Mouse (Mus musculus): Measurements from ENCODE around the gene S1pr4.

Gene S1pr4

DNA sequence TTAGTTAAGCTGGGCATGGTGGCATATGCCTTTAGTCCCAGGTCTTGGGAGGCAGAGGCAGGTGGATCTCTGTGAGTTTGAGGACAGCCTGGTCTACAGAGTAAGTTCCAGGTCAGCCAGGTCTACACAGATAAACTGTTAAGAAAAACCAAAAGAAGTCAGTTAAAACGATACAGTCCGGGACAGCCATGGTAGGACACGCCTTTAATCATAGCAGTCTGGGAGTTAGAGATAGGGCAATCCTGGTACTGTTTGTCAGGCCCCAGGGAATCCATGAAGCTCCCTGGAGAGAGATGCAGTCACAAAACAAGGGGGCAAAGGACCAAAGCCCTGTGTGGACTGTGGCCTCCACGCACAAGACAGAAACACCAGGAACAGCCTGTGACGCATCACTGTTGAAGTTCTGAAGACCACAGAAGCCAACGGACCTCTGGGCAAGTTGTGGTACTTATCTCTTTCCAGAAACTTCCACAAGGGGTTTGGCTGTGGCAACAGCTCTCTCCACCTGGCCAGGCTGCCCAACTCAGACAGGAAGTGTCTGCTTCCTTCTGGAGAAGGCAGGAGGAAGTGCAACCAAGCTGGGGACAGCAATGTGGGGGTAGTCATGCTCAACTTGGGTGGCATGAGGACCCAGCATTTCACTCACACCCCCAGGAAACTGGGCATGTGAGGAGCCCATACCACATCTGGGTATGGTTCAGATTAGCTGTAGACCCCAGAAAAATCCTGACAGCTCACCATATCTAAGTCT, 19.5 kb upstream of the S1pr4 start:
- DNase-seq, result peak; percentile 47 to 51

DNA sequence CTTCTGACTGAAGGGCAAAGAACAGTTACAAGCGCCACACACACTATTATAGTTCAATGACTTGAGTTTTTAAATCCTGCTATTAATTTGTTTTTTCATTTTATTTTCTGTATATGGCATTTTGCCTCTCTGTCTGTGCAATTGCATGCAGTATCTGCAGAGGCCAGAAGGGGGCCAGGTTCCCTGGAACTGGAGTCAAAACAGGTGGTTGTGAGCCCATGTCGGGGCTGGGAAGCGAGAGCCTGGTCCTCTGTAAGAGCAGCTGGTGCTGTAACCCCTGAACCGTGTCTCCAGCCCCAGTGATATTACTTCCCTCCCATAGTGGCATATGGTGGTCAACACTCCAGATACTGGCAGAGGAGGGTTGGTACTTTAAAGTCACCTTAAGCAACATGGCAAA, 18.6 kb upstream of the S1pr4 start:
- DNase-seq, result peak; percentile 73 to 83

DNA sequence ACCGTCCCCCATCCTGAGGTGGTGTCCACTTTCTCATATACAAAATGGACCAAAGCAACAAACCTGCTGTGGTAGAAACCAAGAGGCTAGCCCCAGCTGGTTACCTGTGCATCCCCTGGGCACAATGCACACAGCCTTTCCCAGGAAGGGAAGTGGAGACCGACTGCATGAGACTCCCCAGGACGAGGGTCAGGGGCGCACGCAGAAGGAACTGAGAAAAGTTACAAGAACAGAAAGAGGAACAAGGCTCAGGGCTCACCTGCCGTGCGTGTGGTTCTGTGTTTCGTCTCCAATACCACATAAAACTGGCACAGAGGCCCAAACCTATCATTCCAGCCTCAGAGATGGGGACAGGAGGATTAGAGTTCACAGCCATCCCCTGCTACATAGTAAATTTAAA, 17.3 kb upstream of the S1pr4 start:
- DNase-seq, result no peak

DNA sequence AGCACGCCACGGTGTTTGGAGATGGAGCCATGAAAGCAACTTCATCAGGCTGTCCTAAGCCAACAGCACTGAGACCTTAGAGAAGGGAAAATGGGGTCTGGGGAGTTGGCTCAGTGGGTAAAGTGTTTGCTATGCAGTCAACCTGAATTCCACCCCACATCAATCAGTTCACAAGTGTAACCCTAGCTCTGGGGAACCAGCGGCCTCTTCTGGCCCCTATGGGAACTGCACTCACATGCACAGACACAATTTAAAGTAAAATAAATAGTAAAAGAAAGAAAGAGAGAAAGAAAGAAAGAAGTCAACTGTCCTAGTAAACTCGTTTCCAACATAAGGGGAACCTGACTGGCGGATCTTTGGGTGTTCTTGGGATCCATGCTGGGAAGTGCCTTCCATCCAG, 13.9 kb upstream of the S1pr4 start:
- DNase-seq, result no peak

DNA sequence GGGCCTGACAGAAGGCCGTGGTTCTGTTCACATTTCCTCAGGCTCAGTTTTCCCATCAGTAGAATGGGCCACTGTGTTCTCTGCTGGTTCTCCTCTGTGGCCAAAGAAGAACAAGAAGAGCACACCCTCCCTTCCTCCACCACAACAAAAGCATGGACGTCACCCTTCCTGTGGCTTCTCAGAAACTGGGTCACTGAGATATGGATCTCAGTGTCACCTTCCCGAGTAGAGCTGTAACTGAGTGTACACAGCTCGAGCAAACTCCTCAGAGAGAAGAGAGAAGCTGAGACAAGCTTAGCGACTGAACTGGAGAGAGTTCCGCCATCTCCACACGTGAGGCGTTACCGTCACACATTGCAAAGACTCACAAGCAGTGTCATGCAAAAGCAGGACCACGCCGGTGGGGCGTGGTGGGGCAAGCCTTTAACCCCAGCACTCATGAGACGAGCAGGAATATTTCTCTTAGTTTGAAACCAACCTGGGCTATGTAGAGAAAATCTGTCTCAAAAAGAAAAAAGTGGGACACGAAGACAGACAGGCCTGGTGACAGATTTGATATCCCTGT, 10.4 kb upstream of the S1pr4 start:
- DNase-seq, result no peak

DNA sequence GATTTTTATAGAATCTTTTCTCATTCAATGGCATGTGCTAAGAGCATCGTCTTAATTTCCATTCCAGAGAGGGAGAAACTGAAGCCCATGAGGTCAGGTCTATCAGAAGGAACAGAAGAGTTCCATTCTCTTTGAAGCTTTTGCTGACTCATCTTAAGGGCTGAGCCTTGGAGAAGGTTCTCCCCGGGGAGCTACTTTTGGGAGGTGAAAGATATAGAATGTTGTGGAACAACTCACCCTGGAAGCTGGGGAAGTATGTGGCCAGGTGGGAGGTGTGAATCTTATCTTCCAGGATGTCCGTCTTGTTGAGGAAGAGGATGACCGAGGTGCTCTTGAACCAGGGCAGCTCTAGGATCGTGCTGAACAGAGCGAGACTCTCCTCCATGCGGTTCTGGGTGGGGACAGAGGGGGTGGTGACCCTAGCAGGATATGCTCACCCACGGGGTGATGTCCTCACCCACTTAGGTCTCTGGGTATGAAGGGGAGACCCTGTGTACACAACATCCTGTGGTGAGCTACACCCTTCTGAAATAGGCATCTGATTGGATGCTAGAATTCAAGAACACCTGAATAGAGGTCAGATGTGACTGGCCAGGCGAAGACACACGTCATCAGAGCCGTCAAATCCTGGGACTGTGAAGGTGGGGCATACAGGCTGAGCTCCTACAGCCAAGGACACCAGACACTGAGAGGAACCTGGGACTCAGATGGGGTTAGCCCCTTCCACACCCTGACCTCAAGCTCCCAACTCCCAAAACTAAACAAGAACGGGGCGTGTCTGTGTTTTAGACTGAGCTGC, 8.0 kb upstream of the S1pr4 start:
- no peak for DNase-seq

DNA sequence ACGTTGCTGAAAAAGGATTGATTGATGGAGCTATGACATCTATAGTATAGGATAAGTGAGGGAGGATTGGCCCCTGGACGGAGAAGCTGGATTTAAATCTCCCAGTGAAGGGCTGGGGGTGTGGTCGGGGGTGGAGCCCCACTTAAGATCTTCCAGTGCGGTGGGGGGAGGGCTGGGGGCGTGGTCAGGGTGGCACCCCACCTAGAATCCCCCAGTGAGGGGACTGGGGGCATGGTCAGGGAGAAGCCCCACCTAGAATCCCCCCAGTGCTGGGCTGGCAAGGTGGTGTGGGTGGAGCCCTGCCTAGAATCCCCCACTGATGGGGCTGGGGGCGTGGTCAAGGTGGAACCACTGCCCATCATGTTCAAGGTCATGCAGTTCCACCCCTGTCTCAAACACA, 7.2 kb upstream of the S1pr4 start:
- no peak for DNase-seq

DNA sequence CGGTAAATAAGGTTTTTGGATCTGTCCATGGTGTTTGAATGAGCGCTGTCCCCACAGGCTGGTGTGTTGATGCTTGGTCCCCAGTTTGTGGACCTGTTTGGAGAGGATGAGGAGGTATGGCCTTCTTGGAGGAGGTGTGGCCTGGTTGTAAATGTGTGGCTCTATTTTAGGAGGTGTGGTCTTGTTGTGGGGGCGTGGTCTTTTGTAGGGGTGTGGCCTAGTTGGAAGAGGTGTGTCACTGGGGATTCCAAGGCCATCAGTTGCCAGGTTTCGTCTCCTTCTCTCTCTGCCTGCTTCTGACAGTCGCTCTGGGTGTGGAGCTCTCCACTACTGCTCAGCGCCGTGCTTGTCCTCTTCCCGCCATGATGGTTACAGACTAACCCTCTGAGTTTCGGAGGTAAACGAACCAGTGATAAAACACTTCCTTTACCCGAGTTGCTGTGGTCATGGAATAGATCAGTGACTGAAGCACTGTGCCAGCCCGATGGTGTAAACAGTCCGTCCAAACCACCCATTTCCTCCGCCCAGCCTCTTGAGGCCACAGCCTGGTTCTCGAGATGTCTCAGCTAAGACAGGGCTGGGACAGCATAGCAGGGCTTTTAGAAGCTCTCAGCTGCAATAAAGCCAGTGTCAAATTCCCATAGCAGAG, 5.2 kb upstream of the S1pr4 start:
- DNase-seq, result no peak

DNA sequence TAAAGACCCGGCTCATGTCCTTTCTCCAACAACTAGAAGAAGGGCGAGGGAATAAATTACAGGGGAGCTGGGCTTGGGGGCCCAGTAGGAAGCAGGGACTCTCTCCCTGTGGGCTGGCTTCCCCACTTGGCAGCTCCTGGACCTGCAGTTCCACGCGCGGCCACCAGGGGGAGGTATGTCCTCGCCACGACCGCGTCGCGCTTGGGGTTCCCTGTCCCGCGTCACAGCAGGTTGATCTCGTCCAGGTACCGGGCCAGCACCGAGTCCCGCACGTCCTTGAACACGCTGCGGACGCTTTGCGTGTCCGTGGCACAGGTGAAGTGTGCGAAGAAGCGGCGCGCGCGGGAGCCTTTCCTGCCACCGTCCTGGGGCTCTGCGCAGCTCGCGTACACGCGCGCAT, 2.7 kb upstream of the S1pr4 start:
- peak; percentile 85 to 93 for DNase-seq

DNA sequence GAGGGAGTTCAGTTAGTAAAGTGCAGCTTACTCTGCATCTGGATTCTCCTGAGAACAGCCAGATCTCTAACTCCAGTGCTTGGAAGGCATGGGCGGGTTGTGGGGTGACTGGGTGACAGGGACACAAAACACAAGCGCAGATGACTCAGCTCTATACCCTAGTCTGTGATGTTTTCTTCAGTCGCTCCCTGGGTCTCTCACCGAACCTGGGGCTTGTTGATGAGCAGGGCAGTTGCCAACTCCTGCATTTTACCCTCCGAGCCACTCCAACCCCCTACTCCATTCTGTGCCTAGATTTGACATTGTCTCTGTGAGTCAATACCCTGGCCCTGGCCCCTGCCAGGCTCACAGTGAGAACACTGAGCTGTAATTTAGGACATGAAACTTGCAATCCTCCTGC, 1.9 kb upstream of the S1pr4 start:
- DNase-seq, result no peak

DNA sequence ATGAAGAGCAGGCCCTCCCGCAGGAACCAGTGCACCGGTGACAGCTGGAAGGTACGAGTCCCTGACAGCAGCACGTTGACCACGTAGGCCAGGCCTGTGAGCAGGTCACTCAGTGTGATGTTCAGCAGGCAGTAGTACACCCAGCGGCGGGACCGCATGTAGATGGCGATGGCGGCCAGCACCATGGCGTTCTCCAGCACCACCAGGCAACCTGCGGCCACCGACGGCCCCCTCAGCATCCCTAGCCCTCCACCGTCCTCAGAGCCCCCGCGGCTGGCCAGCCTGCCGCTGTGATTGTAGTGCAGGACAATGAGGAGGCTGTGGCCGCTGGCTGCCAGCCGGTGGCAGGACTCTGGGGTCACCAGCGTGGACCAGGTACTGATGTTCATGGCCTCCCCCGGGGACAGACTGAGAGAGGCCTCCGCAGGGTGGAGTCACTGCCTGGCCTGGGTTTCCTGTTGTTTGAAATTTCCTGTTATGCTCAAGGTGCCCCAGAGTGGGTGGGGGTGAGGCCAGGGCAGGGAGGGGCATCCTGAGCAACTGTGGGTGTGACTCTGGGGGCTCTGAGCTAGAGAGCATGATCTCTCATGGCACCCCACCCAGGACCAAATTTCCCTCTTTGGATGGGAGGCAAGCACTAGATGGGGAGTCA, 556 bp downstream of the S1pr4 start:
- peak; percentile 75 to 83 for DNase-seq

DNA sequence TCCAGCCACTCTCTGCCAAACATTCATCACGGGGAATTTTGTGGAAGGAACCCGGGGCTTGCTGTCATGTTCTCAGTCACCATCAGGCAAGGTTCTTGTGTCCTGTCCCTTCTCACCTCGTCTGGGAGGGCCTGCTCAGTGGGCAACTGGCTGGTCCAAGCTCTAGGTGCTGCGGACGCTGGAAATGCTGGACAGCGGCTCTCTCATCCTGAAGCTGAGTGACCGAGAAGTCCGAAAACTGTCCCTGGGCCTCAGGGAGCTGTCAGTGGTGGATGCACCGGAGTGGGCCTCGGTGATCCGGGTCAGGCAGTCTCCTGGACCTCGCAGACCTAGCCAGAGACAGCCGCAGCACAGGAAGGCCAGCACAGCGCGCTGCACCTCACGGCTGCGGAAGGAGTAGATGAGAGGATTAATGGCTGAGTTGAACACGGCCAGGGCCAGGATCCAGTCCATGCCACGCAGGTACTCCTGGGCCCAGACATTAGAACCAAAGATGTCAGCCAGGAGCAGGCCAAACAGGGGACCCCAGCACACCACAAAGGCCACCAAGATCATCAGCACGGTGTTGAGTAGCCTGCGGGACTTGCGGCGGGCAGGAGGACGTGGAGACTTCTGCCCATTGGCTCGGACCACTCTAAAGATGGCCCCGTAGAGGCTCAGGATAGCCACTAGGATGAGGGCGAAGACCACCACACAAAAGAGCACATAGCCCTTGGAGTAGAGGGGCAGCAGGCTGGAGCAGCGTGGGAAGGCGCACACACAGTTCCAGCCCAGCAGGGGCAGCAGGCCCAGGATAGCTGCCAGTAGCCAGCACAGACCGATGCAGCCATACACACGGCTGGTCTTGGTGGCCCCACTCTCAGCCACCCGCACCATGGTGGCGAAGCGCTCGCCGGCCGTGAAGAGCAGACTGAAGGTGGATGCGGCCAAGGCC, 1.3 kb downstream of the S1pr4 start:
- peak in 1 of 2 experiments; percentile 42 for DNase-seq

DNA sequence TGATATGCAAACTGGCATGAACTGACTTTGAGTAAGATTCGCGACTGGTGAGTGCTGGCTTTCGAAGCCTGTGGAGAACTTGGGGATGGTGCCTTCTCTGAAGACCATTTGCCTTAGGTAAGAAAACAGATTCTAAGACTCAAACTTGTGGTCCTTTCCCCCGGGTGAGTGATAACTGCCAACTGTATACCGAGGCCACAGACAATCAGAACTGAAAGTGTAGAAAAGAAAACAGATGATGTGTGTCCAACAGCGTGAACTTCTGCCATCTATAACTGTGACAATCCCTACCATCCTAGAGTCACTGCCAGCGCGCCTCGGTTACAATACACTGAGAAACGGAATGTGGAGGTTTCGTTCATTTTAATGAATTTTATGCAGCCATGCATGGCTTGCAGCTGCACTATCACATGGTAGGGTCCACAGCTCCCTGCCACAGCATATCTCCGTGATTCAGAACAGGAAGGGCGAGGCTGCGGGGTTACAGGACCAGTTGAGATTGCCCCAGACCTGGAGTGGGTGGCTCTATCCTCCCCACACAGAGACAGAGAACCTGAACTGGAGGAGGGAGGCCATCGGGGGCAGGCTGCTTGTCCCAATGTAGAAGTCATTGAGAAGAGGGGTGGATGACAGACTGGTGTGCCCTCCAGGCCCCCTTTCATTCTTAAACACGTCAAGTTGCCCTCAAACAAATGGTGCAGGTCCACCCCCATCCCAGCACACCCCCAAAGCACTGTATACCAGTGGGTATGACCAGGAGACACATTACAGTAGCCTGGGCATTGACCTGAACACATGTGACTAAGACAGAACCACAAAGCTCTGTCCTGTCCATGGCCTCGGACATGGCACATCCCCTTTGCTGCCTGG, 2.3 kb downstream of the S1pr4 start:
- DNase-seq, result peak in 1 of 2 experiments; percentile 47

DNA sequence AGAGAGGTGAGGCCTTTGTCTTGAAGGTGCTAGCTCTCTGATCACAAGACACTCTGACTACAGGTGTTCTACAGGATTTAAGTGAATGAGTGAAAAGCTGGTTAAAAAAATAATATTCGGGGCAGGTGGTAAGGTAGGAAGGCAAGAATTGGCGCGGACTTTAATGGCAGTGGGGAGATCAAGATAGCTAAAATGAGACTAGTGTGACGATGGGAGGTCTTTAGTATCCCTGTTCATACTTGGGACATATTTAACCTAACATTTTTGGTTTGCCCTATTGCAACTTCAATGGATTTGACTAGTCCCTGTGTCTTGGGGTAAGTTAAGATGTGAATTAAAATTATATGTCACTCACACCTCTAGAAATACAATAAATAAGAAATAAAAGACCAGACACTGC, 3.0 kb downstream of the S1pr4 start:
- DNase-seq, result no peak

DNA sequence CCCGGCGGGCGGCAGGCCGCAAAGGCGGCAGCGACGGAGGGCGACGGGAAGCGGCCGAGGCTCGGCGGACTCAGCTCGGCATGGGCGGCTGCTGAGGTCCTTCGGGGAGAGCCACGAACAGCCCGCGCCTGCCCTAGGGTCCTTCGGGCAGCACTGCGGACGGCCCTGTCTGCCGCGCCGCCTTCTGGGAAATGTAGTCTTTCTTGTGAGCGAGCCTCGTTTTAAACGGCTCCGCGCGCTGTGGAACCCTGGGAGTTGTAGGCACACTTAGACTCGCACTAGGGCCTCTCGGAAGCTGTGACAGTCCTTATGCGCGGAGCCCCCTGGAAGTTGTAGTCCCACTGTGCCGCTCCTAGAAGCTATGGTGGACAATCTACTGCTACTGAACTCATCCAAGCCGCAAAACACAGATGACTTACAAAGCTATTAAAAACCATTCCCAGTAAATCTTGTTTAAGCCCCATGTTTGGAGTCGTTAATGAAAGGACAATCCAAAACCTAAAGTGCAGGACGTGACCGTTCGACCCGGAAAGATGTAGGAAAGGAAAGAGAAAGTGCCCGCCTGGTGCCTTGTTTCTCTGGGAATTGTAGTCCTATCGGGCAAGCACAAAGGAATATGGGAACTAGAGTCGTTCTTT, 3.5 kb downstream of the S1pr4 start, which contains the start of gene Ncln:
Gene Ncln, minus strand, starts transcription at position 129 of the 638 bp plus-strand sequence.
- DNase-seq, result peak; percentile 98 to 99

DNA sequence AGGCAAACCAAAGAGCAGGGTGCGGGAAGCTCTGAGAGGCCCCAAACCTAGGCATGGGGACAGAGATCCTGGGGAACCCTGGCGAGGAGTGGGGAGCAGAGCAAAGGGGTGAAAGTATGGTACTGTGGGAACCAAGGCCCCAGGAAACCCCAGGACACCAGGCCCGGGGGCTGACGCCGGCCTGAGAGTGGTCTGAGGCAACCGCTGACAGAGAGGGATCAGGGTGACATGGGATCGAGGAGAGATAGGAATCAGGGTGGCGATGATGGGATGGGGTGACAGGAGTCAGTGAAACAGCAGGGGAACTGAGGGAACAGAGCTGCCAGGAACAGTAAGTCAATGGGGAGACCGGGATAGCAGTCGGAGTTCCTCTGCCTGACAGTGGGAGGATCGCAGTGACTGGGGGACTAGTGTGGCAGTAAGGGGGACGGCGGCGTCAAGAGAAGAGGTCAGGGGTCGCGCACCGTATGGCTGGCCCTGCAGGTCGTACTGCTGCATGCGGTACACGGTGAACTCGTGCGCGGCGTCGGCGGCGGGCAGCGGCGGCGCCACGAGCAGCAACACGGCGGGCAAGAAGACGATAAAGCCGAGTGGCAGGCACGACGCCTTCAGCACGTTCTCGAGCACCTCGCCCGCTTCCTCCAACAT, 4.2 kb downstream of the S1pr4 start:
- peak in 1 of 2 experiments; percentile 24 for DNase-seq

DNA sequence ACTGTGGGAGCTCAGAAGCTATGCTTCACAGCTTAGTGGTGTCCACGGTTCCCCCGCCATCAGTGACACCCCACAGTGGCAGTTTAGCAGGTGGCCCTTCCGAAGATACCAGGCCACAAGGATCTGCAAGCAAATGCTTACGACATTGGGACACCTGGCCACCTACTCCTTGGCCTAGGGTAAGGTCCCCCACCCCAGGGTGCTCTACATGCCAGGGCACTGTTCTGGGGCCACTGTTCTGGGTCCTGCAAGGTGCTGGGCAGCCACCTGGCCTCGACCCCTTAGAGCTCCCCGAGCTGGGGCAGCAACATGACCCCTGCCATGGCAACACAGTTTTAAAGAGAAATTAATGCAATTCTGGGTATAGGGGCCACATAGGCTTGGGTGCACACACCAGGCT, 4.8 kb downstream of the S1pr4 start:
- peak in 1 of 2 experiments; percentile 25 for DNase-seq

DNA sequence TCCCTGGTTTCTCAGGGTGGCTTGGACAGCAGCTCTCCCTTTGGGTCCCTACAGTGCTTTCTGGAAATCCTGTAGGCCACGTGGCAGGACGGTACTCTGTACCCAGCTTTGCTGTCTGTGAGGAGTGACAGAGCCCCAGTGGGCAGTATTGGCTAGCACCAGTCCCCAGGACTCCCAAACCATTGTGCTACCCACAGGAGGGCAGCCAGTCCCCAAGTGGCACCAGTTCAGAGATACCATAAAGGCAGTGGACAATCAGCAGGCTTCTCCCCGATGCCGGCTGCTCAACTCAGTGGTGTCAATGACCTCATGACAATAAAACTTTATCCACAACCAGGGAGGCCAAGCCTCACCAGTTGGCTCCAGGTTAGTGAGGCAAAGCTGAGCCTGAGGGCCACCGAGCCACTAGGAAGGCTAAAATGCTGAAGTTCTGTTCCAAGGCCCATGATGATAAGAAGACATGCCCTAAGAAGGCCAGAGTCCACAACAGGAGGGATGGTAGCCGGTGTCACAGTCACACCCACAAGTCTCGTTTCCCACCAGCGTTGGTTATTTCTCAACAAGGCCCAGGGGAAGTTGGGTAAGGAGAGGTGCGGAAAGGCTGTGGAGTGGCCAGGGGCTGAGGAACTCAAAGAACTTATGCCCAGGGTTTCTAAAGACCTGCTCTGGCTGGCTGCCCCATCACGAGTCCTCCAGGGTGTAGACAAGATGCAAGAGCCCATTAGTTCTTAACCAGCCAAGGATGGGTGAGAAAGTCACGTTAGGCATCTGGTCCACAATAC, 5.5 kb downstream of the S1pr4 start:
- DNase-seq, result peak; percentile 57 to 58
